Mouse (Mus musculus) embryonic facial prominence, embryonic 15.5 days (tissue): ENCODE measurements around the gene Nostrin. TPM values are rescaled to one million over a fixed set of nuclear protein-coding genes. Genes with fewer than 3 reads are reported as not detected.
A peak's percentile ranks its signal among the peaks of the same experiment; 100 is the strongest.

Experiments used
- ATAC-seq: fragments of 200-750 bp; cut with Nextera tagmentation; 2 replicates; pipeline ENCODE4 v1.8.0; 2017; ENCODE audit warnings: low read depth, moderate TSS enrichment; ENCODE audit not compliant: insufficient number of reproducible peaks, low FRiP score, low TSS enrichment
- H3K27ac ChIP-seq: fragments of 300-500 bp; sonication (generic); replicated peaks from 2 replicates; pipeline ENCODE4 v1.5.1; 2015; ENCODE audit warnings: mild to moderate bottlenecking, inconsistent platforms
- H3K27me3 ChIP-seq: fragments of 300-500 bp; sonication (generic); 2 replicates; pipeline ENCODE4 v1.6.1; 2015; ENCODE audit warnings: inconsistent platforms
- H3K36me3 ChIP-seq: fragments of 300-500 bp; sonication (generic); 2 replicates; pipeline ENCODE4 v1.6.1; 2015; ENCODE audit warnings: mild to moderate bottlenecking, inconsistent platforms
- H3K4me1 ChIP-seq: fragments of 300-500 bp; sonication (generic); 2 replicates; pipeline ENCODE4 v1.6.1; 2015; ENCODE audit warnings: inconsistent platforms
- H3K4me2 ChIP-seq: fragments of 300-500 bp; sonication (generic); replicated peaks from 2 replicates; pipeline ENCODE4 v1.6.1; 2015; ENCODE audit warnings: mild to moderate bottlenecking, inconsistent platforms
- H3K4me3 ChIP-seq: fragments of 300-500 bp; sonication (generic); replicated peaks from 2 replicates; pipeline ENCODE4 v1.5.1; 2015; ENCODE audit warnings: mild to moderate bottlenecking, inconsistent platforms
- H3K9ac ChIP-seq: fragments of 300-500 bp; sonication (generic); 2 replicates; pipeline ENCODE4 v1.6.1; 2015; ENCODE audit warnings: inconsistent platforms
- H3K9me3 ChIP-seq: fragments of 300-500 bp; sonication (generic); replicated peaks from 2 replicates; pipeline ENCODE4 v1.6.1; 2016; ENCODE audit warnings: inconsistent platforms
- WGBS: fragments of 180-500 bp; shearing (Covaris S2); methylation state at CpG from one replicate; pipeline ENCODE4 v1.1.7; 2015; 5-methylcytosine and 5-hydroxymethylcytosine counted together
- polyA plus RNA-seq: library from polyadenylated mRNA; unstranded; fragments of >200 nt; fragmentation: Nextera tagmentation; extraction: Ambion mirVana; gene quantifications from 2 replicates; pipeline ENCODE4 v1.2.1, GENCODE M21; 2015

The Nostrin gene
- polyA plus RNA-seq, 1 experiment from 2014 or later = 0.84 TPM

DNA sequence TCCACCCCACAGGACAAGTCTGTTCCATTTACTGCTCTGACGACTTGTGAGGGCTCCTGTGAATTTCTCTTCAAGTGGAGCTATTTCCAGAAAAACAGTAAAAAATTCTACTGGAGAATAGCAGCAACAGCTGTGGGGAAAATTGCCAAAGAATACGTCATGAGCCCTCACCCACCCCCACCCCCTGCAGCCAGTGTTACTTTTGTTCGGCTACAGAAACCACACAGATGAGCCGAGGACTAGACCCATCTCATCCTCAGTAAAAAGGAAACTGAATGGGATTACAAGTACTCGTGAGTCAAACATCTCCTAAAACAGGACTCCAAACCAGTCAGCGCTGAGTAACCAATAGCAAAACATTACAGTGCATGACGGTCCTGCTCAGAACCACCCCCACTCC is 25.9 kb upstream of the Nostrin start:
- H3K4me3 ChIP-seq = no peak overlapping the region
- peak overlapping the region; percentile 28; the same call in 1 of the 2 replicates for H3K27ac ChIP-seq
- no peaks in the 10 kb centered on the region for H3K27me3 ChIP-seq
- H3K4me1 ChIP-seq = peaks cover 9% of the 10 kb centered on the region; the same call in 1 of the 2 replicates
- H3K9me3 ChIP-seq = no peaks in the 10 kb centered on the region
- 0 out of 2 replicates have a peak, but pooled peaks have one; percentile 43 for ATAC-seq
- peaks cover 9% of the 10 kb centered on the region; the same call in 1 of the 2 replicates for H3K36me3 ChIP-seq
- WGBS = 28% methylated on average over 7 of the region's 7 CpGs
- no peak overlapping the region for H3K4me2 ChIP-seq
- H3K9ac ChIP-seq = no peak overlapping the region

DNA sequence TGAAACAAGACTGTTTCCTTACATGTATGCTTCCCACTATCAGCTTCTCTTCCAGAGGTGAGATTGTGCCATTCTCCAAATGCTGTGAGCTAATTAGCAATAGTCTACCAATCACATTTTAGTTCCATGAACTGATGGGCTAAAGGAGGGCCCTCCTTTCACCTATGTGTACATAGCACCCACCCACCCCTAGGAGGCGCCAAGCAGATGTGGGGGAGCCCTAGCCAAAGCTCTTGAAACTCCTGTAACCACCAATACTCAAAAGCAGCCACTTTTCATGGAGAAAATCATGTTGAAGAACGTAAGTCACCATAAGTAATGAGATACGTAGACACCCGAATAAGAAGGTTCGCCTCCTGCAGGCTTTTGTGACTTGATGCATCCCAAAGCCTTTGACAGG is 23.0 kb upstream of the Nostrin start:
- no peaks in the 10 kb centered on the region for H3K27me3 ChIP-seq
- H3K9ac ChIP-seq = no peak overlapping the region
- H3K9me3 ChIP-seq = no peaks in the 10 kb centered on the region
- peaks cover 9% of the 10 kb centered on the region; the same call in 1 of the 2 replicates for H3K4me1 ChIP-seq
- H3K4me3 ChIP-seq = no peak overlapping the region
- WGBS = 88% methylated on average over 5 of the region's 5 CpGs
- H3K27ac ChIP-seq = no peak overlapping the region
- no peak overlapping the region for H3K4me2 ChIP-seq
- no peak for ATAC-seq
- peaks cover 15% of the 10 kb centered on the region; the same call in 1 of the 2 replicates for H3K36me3 ChIP-seq

- no peaks in the 10 kb centered on the region for H3K27me3 ChIP-seq
- WGBS = 73% methylated on average over 10 of the region's 10 CpGs
- no peak overlapping the region for H3K9ac ChIP-seq
- H3K4me3 ChIP-seq = no peak overlapping the region
- peaks cover 15% of the 10 kb centered on the region; the same call in 1 of the 2 replicates for H3K36me3 ChIP-seq
- peaks cover 6% of the 10 kb centered on the region; the same call in 1 of the 2 replicates for H3K4me1 ChIP-seq
- ATAC-seq = no peak
- no peaks in the 10 kb centered on the region for H3K9me3 ChIP-seq
- H3K27ac ChIP-seq = no peak overlapping the region
- H3K4me2 ChIP-seq = no peak overlapping the region
Observed at GRCm38 (mm10) chr2:69113829-69114547, 21.6 kb upstream of the Nostrin start.

DNA sequence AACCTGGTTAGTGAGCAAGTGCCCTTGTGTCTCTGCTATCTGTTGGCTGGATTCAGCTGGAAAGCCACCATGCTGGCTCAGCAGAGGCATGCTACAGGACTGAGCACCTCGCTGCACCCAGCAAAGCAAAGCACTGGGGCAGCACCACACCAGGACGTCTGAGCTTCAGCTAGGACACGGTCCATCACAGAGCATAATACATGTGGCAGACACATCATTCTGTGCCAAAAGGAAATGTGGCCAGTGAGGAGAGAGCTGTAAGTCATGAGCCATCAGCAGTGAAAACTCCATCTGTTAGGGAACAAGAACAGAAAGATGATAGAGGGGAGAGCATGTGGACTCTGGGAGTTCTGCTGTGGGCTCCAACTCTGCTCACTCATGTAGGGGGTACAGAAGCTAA is 19.7 kb upstream of the Nostrin start:
- Histone ChIP-seq H3K4me2 (no peak overlapping the region), H3K4me1 (no peaks in the 10 kb centered on the region), H3K9me3 (no peaks in the 10 kb centered on the region), H3K4me3 (no peak overlapping the region), H3K27me3 (no peaks in the 10 kb centered on the region), H3K9ac (no peak overlapping the region), H3K27ac (no peak overlapping the region), H3K36me3 (peaks cover 15% of the 10 kb centered on the region; the same call in 1 of the 2 replicates)
- ATAC-seq = no peak
- 83% methylated on average over 3 of the region's 3 CpGs for WGBS

GRCm38 (mm10) chr2:69116767-69117166 is 18.8 kb upstream of the Nostrin start:
- 72% methylated on average over 4 of the region's 4 CpGs for WGBS
- H3K4me2 ChIP-seq = no peak overlapping the region
- ATAC-seq = no peak

DNA sequence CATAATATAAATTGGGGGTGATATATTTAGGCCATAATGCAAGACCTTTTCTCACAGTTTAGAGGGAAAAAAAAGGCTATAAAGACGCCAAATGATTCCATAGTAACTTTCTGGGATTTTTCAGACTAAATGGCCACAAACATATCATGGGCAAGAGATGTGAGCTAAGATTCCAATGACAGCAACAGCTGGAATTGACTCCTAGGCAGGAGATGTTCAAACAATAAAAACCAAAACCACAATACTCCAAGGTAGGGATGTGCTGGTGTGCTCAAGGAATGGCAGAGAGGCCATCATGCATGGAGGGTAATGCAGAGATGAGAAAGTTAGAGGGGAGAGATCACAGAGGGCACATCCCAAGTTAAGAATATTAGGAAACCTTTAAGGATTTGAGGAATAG is 16.6 kb upstream of the Nostrin start:
- WGBS = 90% methylated on average over 1 of the region's 1 CpGs
- Histone ChIP-seq H3K9me3 (no peaks in the 10 kb centered on the region), H3K36me3 (peaks cover 6% of the 10 kb centered on the region; the same call in 1 of the 2 replicates), H3K4me3 (no peak overlapping the region), H3K4me2 (no peak overlapping the region), H3K9ac (no peak overlapping the region), H3K27ac (no peak overlapping the region), H3K4me1 (no peaks in the 10 kb centered on the region), H3K27me3 (no peaks in the 10 kb centered on the region)
- ATAC-seq = no peak

More at GRCm38 (mm10) chr2:69116767-69117166, 18.8 kb upstream of the Nostrin start:
- Histone ChIP-seq H3K27me3 (no peaks in the 10 kb centered on the region), H3K4me1 (no peaks in the 10 kb centered on the region), H3K4me3 (no peak overlapping the region), H3K9ac (no peak overlapping the region), H3K9me3 (no peaks in the 10 kb centered on the region), H3K36me3 (peaks cover 10% of the 10 kb centered on the region; the same call in 1 of the 2 replicates), H3K27ac (no peak overlapping the region)

GRCm38 (mm10) chr2:69119718-69120117 is 15.9 kb upstream of the Nostrin start:
- no peaks in the 10 kb centered on the region for H3K4me1 ChIP-seq

DNA sequence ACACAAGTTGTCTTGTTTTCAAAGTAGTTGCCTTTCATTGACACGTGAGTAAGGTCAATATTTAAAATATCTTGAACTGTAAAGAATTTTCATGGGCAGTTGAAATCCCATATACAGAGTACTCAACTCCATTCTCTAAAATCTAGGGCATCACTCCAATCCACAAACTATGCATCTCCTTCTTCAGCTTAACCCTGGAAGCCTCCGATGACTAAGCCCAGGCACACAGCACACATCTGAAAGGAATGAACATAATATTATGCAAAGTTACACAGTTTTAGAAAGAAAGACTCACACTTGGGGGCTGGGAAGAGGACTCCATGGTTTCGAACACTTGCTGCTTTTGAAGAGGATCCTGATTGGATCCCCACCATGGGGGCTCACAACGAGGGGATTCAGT is 13.9 kb upstream of the Nostrin start:
- 70% methylated on average over 4 of the region's 4 CpGs for WGBS
- Histone ChIP-seq H3K4me3 (no peak overlapping the region), H3K27ac (no peak overlapping the region), H3K9ac (no peak overlapping the region), H3K4me1 (no peaks in the 10 kb centered on the region), H3K36me3 (no peaks in the 10 kb centered on the region), H3K4me2 (no peak overlapping the region), H3K9me3 (no peaks in the 10 kb centered on the region), H3K27me3 (no peaks in the 10 kb centered on the region)
- ATAC-seq = no peak

More at GRCm38 (mm10) chr2:69119718-69120117, 15.9 kb upstream of the Nostrin start:
- H3K36me3 ChIP-seq = peaks cover 6% of the 10 kb centered on the region; the same call in 1 of the 2 replicates
- WGBS = 85% methylated on average over 2 of the region's 2 CpGs
- H3K4me3 ChIP-seq = no peak overlapping the region
- no peak overlapping the region for H3K9ac ChIP-seq
- ATAC-seq = no peak
- H3K27me3 ChIP-seq = no peaks in the 10 kb centered on the region
- H3K9me3 ChIP-seq = no peaks in the 10 kb centered on the region
- no peak overlapping the region for H3K4me2 ChIP-seq
- H3K27ac ChIP-seq = no peak overlapping the region

DNA sequence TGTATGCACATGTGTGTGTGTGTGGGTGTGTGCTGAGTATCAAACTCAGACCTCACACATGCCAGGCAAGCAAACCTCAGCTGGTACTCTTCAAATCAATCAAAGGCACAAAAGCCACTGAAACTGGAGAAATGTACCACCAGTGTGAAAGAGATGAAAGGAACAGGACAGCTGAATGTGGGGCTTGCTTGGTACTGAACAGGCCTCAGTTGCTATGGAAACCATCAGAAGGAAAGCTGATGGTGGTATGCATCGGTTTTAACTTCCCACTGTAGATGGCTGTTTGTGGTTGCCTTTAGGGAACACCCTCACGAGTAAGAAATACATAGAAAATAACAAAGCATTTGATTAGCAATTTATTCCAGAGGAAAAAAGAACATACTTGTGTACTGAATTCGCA is 10.2 kb upstream of the Nostrin start:
- ATAC-seq = no peak
- Histone ChIP-seq H3K4me3 (no peak overlapping the region), H3K9ac (no peak overlapping the region), H3K27ac (no peak overlapping the region), H3K4me1 (0 out of 2 replicates have a peak, but pooled peaks cover 6% of the 10 kb centered on the region), H3K9me3 (no peaks in the 10 kb centered on the region), H3K36me3 (no peaks in the 10 kb centered on the region), H3K4me2 (no peak overlapping the region), H3K27me3 (no peaks in the 10 kb centered on the region)
- 49% methylated on average over 3 of the region's 3 CpGs for WGBS

- ATAC-seq = no peak; the same call in 1 of the 2 replicates
- Histone ChIP-seq H3K36me3 (no peaks in the 10 kb centered on the region), H3K9me3 (no peaks in the 10 kb centered on the region), H3K27ac (no peak overlapping the region), H3K4me2 (no peak overlapping the region), H3K27me3 (no peaks in the 10 kb centered on the region), H3K4me1 (0 out of 2 replicates have a peak, but pooled peaks cover 6% of the 10 kb centered on the region), H3K4me3 (no peak overlapping the region), H3K9ac (no peak overlapping the region)
- WGBS = 76% methylated on average over 7 of the region's 7 CpGs
Observed at GRCm38 (mm10) chr2:69128321-69128720, 7.3 kb upstream of the Nostrin start.

DNA sequence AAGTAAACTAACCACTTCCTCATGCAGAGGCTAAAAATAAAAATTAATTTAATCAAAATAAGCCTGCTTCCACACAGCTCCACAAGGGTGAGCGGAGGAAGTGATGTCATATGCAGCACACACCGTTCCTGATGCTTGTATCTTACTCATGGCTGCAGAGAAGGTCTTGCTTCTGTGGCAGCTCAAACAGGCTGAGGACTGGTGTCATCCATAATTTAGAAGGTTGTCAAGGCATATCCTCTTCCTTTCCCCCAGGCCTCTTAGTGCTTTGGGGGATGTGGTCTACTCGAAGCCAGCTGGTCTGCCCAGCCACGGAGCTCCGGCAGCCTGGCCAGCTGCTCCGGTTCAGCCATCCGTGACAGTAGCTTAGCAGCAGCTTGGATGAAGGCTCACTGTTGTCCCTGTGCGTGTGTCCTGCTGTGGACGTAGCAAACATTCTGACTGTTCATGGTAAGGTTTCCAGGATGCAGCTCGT is 6.6 kb upstream of the Nostrin start:
- no peaks in the 10 kb centered on the region for H3K36me3 ChIP-seq
- peak; percentile 73 for ATAC-seq
- H3K9me3 ChIP-seq = no peaks in the 10 kb centered on the region
- no peaks in the 10 kb centered on the region for H3K27me3 ChIP-seq
- H3K4me2 ChIP-seq = 0 out of 2 replicates have a peak overlapping the region, but pooled peaks have one; percentile 6
- H3K4me3 ChIP-seq = no peak overlapping the region
- 0 out of 2 replicates have a peak, but pooled peaks cover 6% of the 10 kb centered on the region for H3K4me1 ChIP-seq
- no peak overlapping the region for H3K9ac ChIP-seq
- H3K27ac ChIP-seq = peak overlapping the region; percentile 30; the same call in 1 of the 2 replicates
- WGBS = 26% methylated on average over 10 of the region's 10 CpGs
